Mouse (Mus musculus) ES-E14 (cell line): ENCODE data around the gene Dlg2. TPM values are rescaled to one million over a fixed set of nuclear protein-coding genes. Genes with fewer than 3 reads are reported as not detected.

ENCODE experiments used
- DNase-seq: peaks from one replicate; pipeline ENCODE4 v3.0.0-alpha.2; 2013; ENCODE audit warnings: low read depth, low spot score
- H3K27ac ChIP-seq: 2 replicates; pipeline ENCODE4 v1.5.1; 2012; ENCODE audit warnings: low read depth, mild to moderate bottlenecking, low read length, moderate library complexity, mixed read lengths; ENCODE audit not compliant: poor library complexity, insufficient read depth, severe bottlenecking
- H3K36me3 ChIP-seq: 2 replicates; pipeline ENCODE4 v1.6.1; 2012; ENCODE audit warnings: mild to moderate bottlenecking, low read length, moderate library complexity, mixed read lengths; ENCODE audit not compliant: control insufficient read depth, poor library complexity, insufficient read depth, severe bottlenecking
- H3K4me1 ChIP-seq, 2 experiments: fragments of 150-350 bp in 1 of 2; sonication (generic) in 1 of 2; 2 replicates each; pipeline ENCODE4 v1.6.1; 2012; ENCODE audit warnings: low read length in 2 of 2, mild to moderate bottlenecking in 1 of 2, mixed read lengths in 1 of 2; ENCODE audit not compliant: control insufficient read depth in 2 of 2, insufficient read depth in 2 of 2, poor library complexity in 1 of 2
- H3K4me3 ChIP-seq, 2 experiments: fragments of 150-350 bp in 1 of 2; sonication (generic) in 1 of 2; 2 replicates each; pipeline ENCODE4 v1.5.1; 2012; ENCODE audit warnings: low read length in 2 of 2, low read depth in 1 of 2, mild to moderate bottlenecking in 1 of 2, mixed read lengths in 1 of 2; ENCODE audit not compliant: insufficient read depth in 1 of 2, poor library complexity in 1 of 2, severe bottlenecking in 1 of 2
- H3K9ac ChIP-seq: 2 replicates; pipeline ENCODE4 v1.6.1; 2012; ENCODE audit warnings: low read depth, mild to moderate bottlenecking, low read length, mixed read lengths; ENCODE audit not compliant: poor library complexity, insufficient read depth, severe bottlenecking
- H3K9me3 ChIP-seq: fragments of 150-350 bp; sonication (generic); 2 replicates; pipeline ENCODE4 v1.6.1; 2012; ENCODE audit warnings: low read depth, mild to moderate bottlenecking, low read length; ENCODE audit not compliant: control insufficient read depth, insufficient read depth
- CHD2 ChIP-seq: IDR thresholded peaks from 2 replicates; pipeline ENCODE4 v1.6.1; 2014; ENCODE audit warnings: mild to moderate bottlenecking, low read depth, low read length, inconsistent platforms
- HCFC1 ChIP-seq: IDR thresholded peaks from 2 replicates; pipeline ENCODE4 v1.6.1; 2012; ENCODE audit warnings: low read length, inconsistent platforms, borderline replicate concordance; ENCODE audit not compliant: insufficient read depth
- MAFK ChIP-seq: IDR thresholded peaks from 2 replicates; pipeline ENCODE4 v1.6.1; 2014; ENCODE audit warnings: mild to moderate bottlenecking, low read depth, low read length, inconsistent platforms; ENCODE audit not compliant: insufficient read depth
- ZC3H11A ChIP-seq: IDR thresholded peaks from 2 replicates; pipeline ENCODE4 v1.6.1; 2012; ENCODE audit warnings: low read depth, mild to moderate bottlenecking, inconsistent platforms, low read length, borderline replicate concordance
- ZNF384 ChIP-seq: IDR thresholded peaks from 2 replicates; pipeline ENCODE4 v1.6.1; 2012; ENCODE audit warnings: low read depth, low read length, inconsistent platforms
- in situ Hi-C, 2 experiments: fragments of 600-800 bp; cut with MboI; formaldehyde crosslinking; loops; one replicate each; pipeline ENCODE4 v1.15.1; 2025; ENCODE audit warnings: low sequenced_read_pairs in 2 of 2, inconsistent platforms in 1 of 2; ENCODE audit not compliant: unreplicated experiment in 2 of 2
- total RNA-seq: library from RNA; depleted of rRNA; stranded (reverse); fragments of 300-350 nt; gene quantifications from 2 replicates; pipeline ENCODE4 v1.2.3, GENCODE M21; 2012

Gene Dlg2
- total RNA-seq, 1 experiment: 0.13 TPM

- peaks cover 0 to 1% of the 10 kb centered on the region in 2 experiments; a peak in 1 of 4 replicates for H3K4me1 ChIP-seq
- TF ChIP-seq MAFK: 0 out of 2 replicates have a peak, but pooled peaks have one; percentile 14
- TF ChIP-seq CHD2: no peak
- DNase-seq: no peak
- H3K9ac ChIP-seq: peak overlapping the region; percentile 47; the same call in 1 of the 2 replicates
- in situ Hi-C loops: no loop called here
- no peaks in the 10 kb centered on the region for H3K9me3 ChIP-seq
- no peak overlapping the region for H3K27ac ChIP-seq
- peaks cover 2% of the 10 kb centered on the region; the same call in 1 of the 2 replicates for H3K36me3 ChIP-seq
- H3K4me3 ChIP-seq: peak overlapping the region; percentile 78 to 80
Observed at GRCm38 (mm10) chr7:90456149-90456844, 20.2 kb upstream of the Dlg2 start.

DNA sequence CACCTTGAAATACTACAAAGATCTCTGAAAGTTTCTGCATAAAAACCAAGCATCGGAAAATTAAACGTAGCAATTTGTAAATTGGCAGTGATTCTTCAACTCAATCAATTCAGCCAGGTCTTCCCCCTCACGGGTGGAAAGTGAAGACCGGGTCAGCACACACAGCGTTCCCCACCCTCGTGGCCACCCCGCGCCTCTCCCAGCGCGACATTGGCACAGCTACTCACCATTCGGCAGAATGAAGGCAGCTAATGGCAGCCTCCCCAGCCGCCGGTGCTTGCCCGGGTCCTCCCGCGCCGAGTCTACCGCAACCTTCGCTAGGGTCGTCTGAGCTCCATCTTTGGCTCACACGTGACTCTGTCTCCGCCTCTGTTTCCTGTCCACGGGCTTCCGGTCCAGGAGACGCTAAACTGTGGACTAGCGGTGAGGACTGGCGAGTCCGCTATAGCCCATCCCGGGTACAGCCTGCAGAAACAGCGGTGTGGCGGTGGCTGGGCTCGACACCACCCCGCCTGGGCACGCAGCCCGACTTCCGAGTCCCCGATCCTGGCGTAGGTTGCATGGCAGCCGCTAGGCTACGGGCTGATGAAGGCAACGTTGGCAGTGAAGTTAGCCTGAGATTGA is 19.5 kb upstream of the Dlg2 start, which contains the start of gene Tmem126a:
Gene Tmem126a (minus strand): TSS at position 385 of the 624 bp plus-strand sequence.
- peak within 1 kb of the TSS; percentile 27 for H3K27ac ChIP-seq
- DNase-seq: peak; percentile 56
- TF ChIP-seq MAFK: no peak
- no peak for TF ChIP-seq ZNF384
- no peak for TF ChIP-seq HCFC1
- no peak for TF ChIP-seq ZC3H11A
- no peak for TF ChIP-seq CHD2
- in situ Hi-C loops: no loop called here
- peak within 1 kb of the TSS; percentile 78 to 80 for H3K4me3 ChIP-seq
- H3K9ac ChIP-seq: peak within 1 kb of the TSS; percentile 95
- H3K9me3 ChIP-seq: no peaks in the 10 kb centered on the region
- peaks cover 0 to 2% of the 10 kb centered on the region in 2 experiments; a peak in 1 of 4 replicates for H3K4me1 ChIP-seq
- H3K36me3 ChIP-seq: peaks cover 2% of the 10 kb centered on the region; the same call in 1 of the 2 replicates

GRCm38 (mm10) chr7:90457517-90457916 is 19.0 kb upstream of the Dlg2 start:
- Histone ChIP-seq H3K9me3 (no peaks in the 10 kb centered on the region), H3K36me3 (peaks cover 2% of the 10 kb centered on the region; the same call in 1 of the 2 replicates), H3K4me3 (peak overlapping the region; percentile 78 to 80), H3K9ac (peak overlapping the region; percentile 95), H3K27ac (peak overlapping the region; percentile 3; the same call in 1 of the 2 replicates), H3K4me1 (peaks cover 0 to 2% of the 10 kb centered on the region in 2 experiments; a peak in 1 of 4 replicates)
- TF ChIP-seq ZC3H11A (no peak), MAFK (no peak), HCFC1 (no peak), ZNF384 (no peak), CHD2 (no peak)
- in situ Hi-C loops: no loop called here
- no peak for DNase-seq

- TF ChIP-seq ZNF384 (no peak), CHD2 (no peak), ZC3H11A (no peak), MAFK (no peak), HCFC1 (no peak)
- Histone ChIP-seq H3K4me3 (no peak overlapping the region), H3K9ac (no peak overlapping the region), H3K9me3 (no peaks in the 10 kb centered on the region), H3K4me1 (peaks cover 0 to 2% of the 10 kb centered on the region in 2 experiments; a peak in 1 of 4 replicates), H3K27ac (no peak overlapping the region), H3K36me3 (no peaks in the 10 kb centered on the region)
- DNase-seq: peak; percentile 51
- in situ Hi-C loops: no loop called here
Observed at GRCm38 (mm10) chr7:90460330-90460729, 16.1 kb upstream of the Dlg2 start.
